Mouse (Mus musculus): ENCODE data around the gene Tmc6. TPM values are rescaled to one million over a fixed set of nuclear protein-coding genes. Genes with fewer than 3 reads are reported as not detected.

The Tmc6 gene
- polyA plus RNA-seq (2017; shearing (Covaris generic)): 100 to 1,000 TPM; 128 to 131 TPM

DNA sequence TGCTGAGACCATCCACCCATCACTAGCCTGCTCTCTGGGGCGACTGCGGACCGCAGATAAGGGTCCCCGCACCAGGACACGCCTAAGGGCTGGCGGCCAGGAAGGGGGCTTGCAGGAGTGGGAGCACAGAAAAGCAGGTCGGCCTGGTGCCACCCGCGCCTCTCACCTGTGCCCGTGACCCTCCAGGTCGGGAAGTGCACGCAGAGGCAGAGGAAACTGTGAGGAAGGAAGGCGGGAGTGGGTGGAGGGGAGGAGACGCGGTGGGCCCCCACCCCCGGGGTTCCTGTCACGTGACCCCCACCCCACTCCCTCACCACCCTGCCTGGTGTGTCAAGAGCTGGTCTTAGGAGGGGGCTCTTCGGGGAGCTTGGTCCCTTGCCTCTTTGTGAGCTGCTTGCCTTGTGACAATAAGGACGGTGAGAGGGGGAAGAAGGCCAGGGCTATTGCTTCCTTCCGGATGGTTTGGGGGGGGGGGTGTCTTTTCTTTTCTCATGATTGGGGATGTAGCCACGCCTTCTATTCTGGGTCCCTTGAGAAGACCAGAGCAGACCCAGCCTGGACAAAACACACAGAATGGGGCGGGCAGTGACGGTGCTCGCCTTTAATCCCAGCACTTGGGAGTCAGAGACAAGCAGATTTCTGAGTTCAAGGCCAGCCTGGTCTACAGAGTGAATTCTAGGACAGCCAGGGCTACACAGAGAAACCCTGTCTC lies at the start of gene Tmc6, which contains the start of gene Tmc8:
Gene Tmc6, minus strand, starts transcription at position 206 of the 712 bp plus-strand sequence.
Gene Tmc8, plus strand, starts transcription at position 84 of the 712 bp plus-strand sequence.

GRCm38 (mm10) chr11:117825333-117826101 lies 43.5 kb upstream of the Tmc6 start, which contains the start of the genes Afmid and Tk1:
TSS of gene Afmid (plus strand) at chr11:117825924.
TSS of gene Tk1 (minus strand) at chr11:117826092.

DNA sequence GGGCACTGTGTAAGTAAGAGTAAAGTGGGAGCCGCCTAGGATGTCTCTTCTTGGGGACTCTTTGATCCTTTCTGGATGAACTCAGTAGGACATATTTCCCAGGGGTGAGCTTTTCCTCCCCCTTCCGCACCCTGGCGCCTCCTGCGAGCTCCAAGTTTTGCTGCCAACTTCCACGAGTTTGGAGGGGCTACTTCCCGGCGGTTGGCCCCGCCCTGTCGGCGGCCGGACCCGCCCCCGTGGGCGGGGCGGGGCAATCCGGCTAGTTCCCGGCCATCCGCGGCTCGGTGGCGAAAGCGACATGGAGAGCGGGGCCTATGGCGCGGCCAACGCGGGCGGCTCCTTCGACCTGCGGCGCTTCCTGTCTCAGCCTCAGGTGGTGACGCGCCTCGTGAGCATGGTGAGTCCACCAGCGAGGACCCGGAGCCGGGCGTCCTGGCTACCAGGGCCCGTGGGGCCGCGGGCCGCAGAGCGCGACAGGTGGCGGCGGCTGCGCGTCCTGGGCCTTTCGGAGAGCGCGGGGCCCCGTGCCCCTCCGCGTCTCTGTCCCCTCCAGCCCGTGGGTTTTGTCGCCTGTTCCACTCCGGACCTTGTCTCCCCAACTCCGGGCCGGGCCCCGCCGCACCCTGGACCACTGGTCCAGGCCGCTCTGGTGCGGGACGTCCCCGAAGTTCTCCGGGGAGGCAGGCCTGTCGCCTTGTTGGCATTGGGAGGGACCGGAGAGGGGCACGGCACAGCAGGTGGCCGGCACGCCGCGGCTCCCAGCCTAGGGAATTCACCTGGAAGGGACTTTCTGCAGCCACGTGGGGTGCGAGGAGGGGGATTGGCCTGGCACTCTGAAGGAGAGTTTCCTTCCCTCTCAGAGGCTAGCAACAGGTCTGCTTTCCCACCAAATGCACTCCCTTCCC lies 27.7 kb upstream of the Tmc6 start, which contains the start of the genes Gm20708 and Syngr2:
Gene Gm20708, plus strand, starts transcription at position 262 of the 905 bp plus-strand sequence.
Gene Syngr2, plus strand, starts transcription at position 262 of the 905 bp plus-strand sequence.

DNA sequence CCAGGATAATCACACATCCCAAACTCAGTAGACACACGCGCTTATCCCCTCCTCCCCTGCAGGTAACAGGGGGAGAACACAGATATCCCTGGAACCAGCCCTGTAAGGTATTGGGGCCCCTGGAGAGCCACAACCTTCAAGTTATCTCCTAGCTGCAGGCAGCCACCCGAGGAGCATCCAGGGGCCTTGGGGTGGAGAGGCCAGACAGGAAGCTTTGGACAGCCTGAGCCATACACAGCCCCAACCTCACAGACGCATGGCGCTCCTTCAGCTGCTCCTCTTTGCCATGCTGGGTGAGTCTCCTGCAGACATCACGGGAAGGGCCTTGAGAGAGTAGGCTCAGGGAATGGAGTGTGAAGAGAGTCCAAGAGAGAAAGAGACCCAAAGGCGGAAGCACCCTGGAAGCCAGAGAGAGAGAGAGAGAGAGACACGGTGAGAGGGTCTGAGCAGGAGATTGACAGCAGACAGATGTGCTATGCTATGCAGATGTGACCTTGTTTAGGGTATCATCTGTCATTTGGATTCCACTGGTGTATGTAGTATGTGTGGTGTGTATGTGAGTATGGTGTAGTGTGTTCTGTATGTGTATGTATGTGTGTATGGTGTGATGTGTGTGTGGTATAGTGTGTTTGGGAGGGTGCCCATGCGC lies 15.6 kb upstream of the Tmc6 start, which contains the start of gene 6030468B19Rik:
Gene 6030468B19Rik, plus strand, starts transcription at position 150 of the 649 bp plus-strand sequence.

Other genes with a start within 250 kb of the Tmc6 start
- 10 to 100 TPM; 16.1 to 17.2 TPM for gene Tnrc6c, start 127.9 kb downstream of the Tmc6 start, polyA plus RNA-seq (2017; shearing (Covaris generic))
- 100 to 1,000 TPM in 1 of 2 experiments, 10 to 100 TPM in 1; 97.1 to 135 TPM for gene Tmc8, start 122 bp downstream of the Tmc6 start, polyA plus RNA-seq (2017; shearing (Covaris generic))
- gene 6030468B19Rik, start 15.5 kb upstream of the Tmc6 start, polyA plus RNA-seq (2017; shearing (Covaris generic)): under 1 TPM in 1 of 2 experiments, not detected in 1; 0.95 TPM
- gene Gm20708, start 27.5 kb upstream of the Tmc6 start, polyA plus RNA-seq (2017; shearing (Covaris generic)): 1 to 10 TPM; 3.5 to 5.7 TPM
- gene Syngr2, start 27.5 kb upstream of the Tmc6 start, polyA plus RNA-seq (2017; shearing (Covaris generic)): 100 to 1,000 TPM; 131 to 228 TPM
- gene Afmid, start 43.7 kb upstream of the Tmc6 start, polyA plus RNA-seq (2017; shearing (Covaris generic)): 10 to 100 TPM; 23.0 to 29.6 TPM
- gene Tk1, start 43.9 kb upstream of the Tmc6 start, polyA plus RNA-seq (2017; shearing (Covaris generic)): 10 to 100 TPM; 38.0 to 54.6 TPM
- gene Birc5, start 67.1 kb upstream of the Tmc6 start, polyA plus RNA-seq (2017; shearing (Covaris generic)): 10 to 100 TPM; 53.7 to 55.0 TPM
- not detected for gene Tmem235, start 78.6 kb upstream of the Tmc6 start, polyA plus RNA-seq (2017; shearing (Covaris generic))
- 10 to 100 TPM; 19.9 to 20.7 TPM for gene Tha1, start 91.3 kb upstream of the Tmc6 start, polyA plus RNA-seq (2017; shearing (Covaris generic))
- gene Socs3, start 187.8 kb upstream of the Tmc6 start, polyA plus RNA-seq (2017; shearing (Covaris generic)): 100 to 1,000 TPM; 141 to 210 TPM
- gene Pgs1, start 204.1 kb upstream of the Tmc6 start, polyA plus RNA-seq (2017; shearing (Covaris generic)): 10 to 100 TPM; 53.7 to 54.0 TPM